Mouse (Mus musculus) neural tube, embryonic 14.5 days (tissue): ENCODE data around the gene Tenm4. TPM values are rescaled to one million over a fixed set of nuclear protein-coding genes. Genes with fewer than 3 reads are reported as not detected.

Source experiments
- ATAC-seq: fragments of 200-750 bp; cut with Nextera tagmentation; 2 replicates; pipeline ENCODE4 v1.8.0; 2017; ENCODE audit warnings: low read depth, mild to moderate bottlenecking, moderate TSS enrichment, moderate library complexity
- H3K27ac ChIP-seq: fragments of 300-500 bp; sonication (generic); 2 replicates; pipeline ENCODE4 v1.5.1; 2014; ENCODE audit warnings: low read depth, mild to moderate bottlenecking, control low read depth, low read length, moderate library complexity, mixed read lengths
- H3K27me3 ChIP-seq: fragments of 300-500 bp; sonication (generic); 2 replicates; pipeline ENCODE4 v1.6.1; 2014; ENCODE audit warnings: low read length; ENCODE audit not compliant: control insufficient read depth, insufficient read depth
- H3K36me3 ChIP-seq: fragments of 300-500 bp; sonication (generic); 2 replicates; pipeline ENCODE4 v1.6.1; 2014; ENCODE audit warnings: low read length, mixed read lengths; ENCODE audit not compliant: control insufficient read depth, insufficient read depth
- H3K4me1 ChIP-seq: fragments of 300-500 bp; sonication (generic); 2 replicates; pipeline ENCODE4 v1.6.1; 2014; ENCODE audit warnings: low read length; ENCODE audit not compliant: control insufficient read depth, insufficient read depth
- H3K4me2 ChIP-seq: fragments of 300-500 bp; sonication (generic); 2 replicates; pipeline ENCODE4 v1.6.1; 2014; ENCODE audit warnings: mild to moderate bottlenecking, low read depth, low read length, control low read depth
- H3K4me3 ChIP-seq: fragments of 300-500 bp; sonication (generic); 2 replicates; pipeline ENCODE4 v1.5.1; 2014; ENCODE audit warnings: low read depth, low read length, control low read depth, mixed read lengths
- H3K9ac ChIP-seq: fragments of 300-500 bp; sonication (generic); replicated peaks from 2 replicates; pipeline ENCODE4 v1.6.1; 2014; ENCODE audit warnings: low read depth, mild to moderate bottlenecking, control low read depth, low read length, mixed read lengths
- H3K9me3 ChIP-seq: fragments of 300-500 bp; sonication (generic); 2 replicates; pipeline ENCODE4 v1.6.1; 2016; ENCODE audit warnings: low read length; ENCODE audit not compliant: control insufficient read depth
- WGBS: fragments of 180-500 bp; shearing (Covaris S2); extraction: QIAGEN DNeasy Blood & Tissue Kit; methylation state at CpG from one replicate; pipeline ENCODE4 v1.1.7; 2014; 5-methylcytosine and 5-hydroxymethylcytosine counted together
- polyA plus RNA-seq: library from polyadenylated mRNA; unstranded; fragments of >200 nt; fragmentation: Nextera tagmentation; extraction: Ambion mirVana; gene quantifications from 2 replicates; pipeline ENCODE4 v1.2.1, GENCODE M21; 2014

Gene Tenm4
- polyA plus RNA-seq, 1 experiment from 2014 or later, result 54.8 TPM

GRCm38 (mm10) chr7:96765321-96765960, 594.4 kb downstream of the Tenm4 start:
- H3K9me3 ChIP-seq, result no peaks in the 10 kb centered on the region
- H3K4me2 ChIP-seq, result no peak overlapping the region
- H3K9ac ChIP-seq, result no peak overlapping the region
- no peaks in the 10 kb centered on the region for H3K4me1 ChIP-seq
- H3K36me3 ChIP-seq, result no peaks in the 10 kb centered on the region
- H3K27me3 ChIP-seq, result no peaks in the 10 kb centered on the region
- no peak for ATAC-seq
- H3K4me3 ChIP-seq, result no peak overlapping the region
- no peak overlapping the region for H3K27ac ChIP-seq
- whole genome bisulfite sequencing, result 71% methylated on average over 15 of the region's 15 CpGs

- 86% methylated on average over 3 of the region's 3 CpGs for WGBS
- no peaks in the 10 kb centered on the region for H3K9me3 ChIP-seq
- no peak overlapping the region for H3K4me3 ChIP-seq
- no peak overlapping the region for H3K4me2 ChIP-seq
- H3K4me1 ChIP-seq, result no peaks in the 10 kb centered on the region
- no peaks in the 10 kb centered on the region for H3K36me3 ChIP-seq
- H3K27me3 ChIP-seq, result no peaks in the 10 kb centered on the region
- H3K27ac ChIP-seq, result no peak overlapping the region
- no peak overlapping the region for H3K9ac ChIP-seq
- ATAC-seq, result no peak
Observed at GRCm38 (mm10) chr7:96767090-96767489, 596.0 kb downstream of the Tenm4 start.

- no peak overlapping the region for H3K4me3 ChIP-seq
Observed at GRCm38 (mm10) chr7:96768718-96769117, 597.7 kb downstream of the Tenm4 start.

GRCm38 (mm10) chr7:96769784-96770183, 598.7 kb downstream of the Tenm4 start:
- Histone ChIP-seq H3K4me2 (no peak overlapping the region), H3K27me3 (no peaks in the 10 kb centered on the region), H3K4me1 (0 out of 2 replicates have a peak, but pooled peaks cover 4% of the 10 kb centered on the region), H3K36me3 (0 out of 2 replicates have a peak, but pooled peaks cover 4% of the 10 kb centered on the region), H3K9ac (no peak overlapping the region), H3K9me3 (no peaks in the 10 kb centered on the region), H3K4me3 (no peak overlapping the region), H3K27ac (no peak overlapping the region)
- WGBS, result 69% methylated on average over 4 of the region's 4 CpGs
- no peak; the same call in 1 of the 2 replicates for ATAC-seq

More at GRCm38 (mm10) chr7:96768718-96769117, 597.7 kb downstream of the Tenm4 start:
- no peaks in the 10 kb centered on the region for H3K27me3 ChIP-seq
- no peak for ATAC-seq
- H3K4me1 ChIP-seq, result 0 out of 2 replicates have a peak, but pooled peaks cover 3% of the 10 kb centered on the region
- H3K9ac ChIP-seq, result no peak overlapping the region
- H3K4me2 ChIP-seq, result no peak overlapping the region
- no peak overlapping the region for H3K27ac ChIP-seq
- H3K36me3 ChIP-seq, result 0 out of 2 replicates have a peak, but pooled peaks cover 4% of the 10 kb centered on the region
- no peaks in the 10 kb centered on the region for H3K9me3 ChIP-seq
- WGBS, result 93% methylated on average over 6 of the region's 6 CpGs

- Histone ChIP-seq H3K36me3 (0 out of 2 replicates have a peak, but pooled peaks cover 4% of the 10 kb centered on the region), H3K9me3 (no peaks in the 10 kb centered on the region), H3K4me2 (no peak overlapping the region), H3K27me3 (no peaks in the 10 kb centered on the region), H3K27ac (no peak overlapping the region), H3K4me1 (peaks cover 10% of the 10 kb centered on the region; the same call in 1 of the 2 replicates), H3K4me3 (no peak overlapping the region), H3K9ac (no peak overlapping the region)
- ATAC-seq, result no peak
- 69% methylated on average over 4 of the region's 4 CpGs for WGBS
Observed at GRCm38 (mm10) chr7:96772966-96773365, 601.9 kb downstream of the Tenm4 start.

GRCm38 (mm10) chr7:96773585-96774225, 602.7 kb downstream of the Tenm4 start:
- 84% methylated on average over 17 of the region's 17 CpGs for WGBS
- ATAC-seq, result no peak
- no peak overlapping the region for H3K4me2 ChIP-seq

GRCm38 (mm10) chr7:96775080-96775486, 604.0 kb downstream of the Tenm4 start:
- Histone ChIP-seq H3K9me3 (no peaks in the 10 kb centered on the region), H3K4me2 (no peak overlapping the region), H3K27ac (no peak overlapping the region), H3K36me3 (0 out of 2 replicates have a peak, but pooled peaks cover 4% of the 10 kb centered on the region), H3K4me3 (no peak overlapping the region), H3K4me1 (peaks cover 17% of the 10 kb centered on the region; the same call in 1 of the 2 replicates), H3K9ac (no peak overlapping the region), H3K27me3 (no peaks in the 10 kb centered on the region)
- 22% methylated on average over 6 of the region's 6 CpGs for WGBS
- ATAC-seq, result no peak

More at GRCm38 (mm10) chr7:96773585-96774225, 602.7 kb downstream of the Tenm4 start:
- H3K9me3 ChIP-seq, result no peaks in the 10 kb centered on the region
- H3K9ac ChIP-seq, result no peak overlapping the region
- no peaks in the 10 kb centered on the region for H3K27me3 ChIP-seq
- 0 out of 2 replicates have a peak, but pooled peaks cover 4% of the 10 kb centered on the region for H3K36me3 ChIP-seq
- H3K4me1 ChIP-seq, result peaks cover 10% of the 10 kb centered on the region; the same call in 1 of the 2 replicates
- no peak overlapping the region for H3K27ac ChIP-seq
- H3K4me3 ChIP-seq, result no peak overlapping the region

- ATAC-seq, result no peak
- no peak overlapping the region for H3K27ac ChIP-seq
- no peaks in the 10 kb centered on the region for H3K36me3 ChIP-seq
- no peaks in the 10 kb centered on the region for H3K27me3 ChIP-seq
- no peak overlapping the region for H3K4me2 ChIP-seq
- no peaks in the 10 kb centered on the region for H3K9me3 ChIP-seq
- peaks cover 17% of the 10 kb centered on the region; the same call in 1 of the 2 replicates for H3K4me1 ChIP-seq
- WGBS, result 81% methylated on average over 8 of the region's 8 CpGs
- no peak overlapping the region for H3K9ac ChIP-seq
- no peak overlapping the region for H3K4me3 ChIP-seq
Observed at GRCm38 (mm10) chr7:96777938-96778600, 607.0 kb downstream of the Tenm4 start.

GRCm38 (mm10) chr7:96778601-96778969, 607.5 kb downstream of the Tenm4 start:
- ATAC-seq, result no peak
- WGBS, result 60% methylated on average over 3 of the region's 3 CpGs

More at GRCm38 (mm10) chr7:96778601-96778969, 607.5 kb downstream of the Tenm4 start:
- Histone ChIP-seq H3K27ac (no peak overlapping the region), H3K36me3 (no peaks in the 10 kb centered on the region), H3K4me2 (no peak overlapping the region), H3K9me3 (no peaks in the 10 kb centered on the region), H3K27me3 (no peaks in the 10 kb centered on the region), H3K4me1 (peaks cover 16% of the 10 kb centered on the region; the same call in 1 of the 2 replicates), H3K4me3 (no peak overlapping the region), H3K9ac (no peak overlapping the region)
